Mouse (Mus musculus): ENCODE results near the gene Faim2.

GRCm38 (mm10) chr15:99503256-99503655, 24.7 kb downstream of the Faim2 start:
- TF ChIP-seq GATA1 (IDR thresholded peaks at IDR 0.05; ENCODE audit: borderline replicate concordance, low read length) = no peak
- TF ChIP-seq CTCF (IDR thresholded peaks at IDR 0.05; ENCODE audit: low read depth, low read length) = no peak
- no peak for TF ChIP-seq POLR2AphosphoS5 (IDR thresholded peaks at IDR 0.05; ENCODE audit: insufficient replicate concordance, low read depth, low read length)
